ENCODE assay signal across 16 mouse cellular contexts in the genomic region with DNA sequence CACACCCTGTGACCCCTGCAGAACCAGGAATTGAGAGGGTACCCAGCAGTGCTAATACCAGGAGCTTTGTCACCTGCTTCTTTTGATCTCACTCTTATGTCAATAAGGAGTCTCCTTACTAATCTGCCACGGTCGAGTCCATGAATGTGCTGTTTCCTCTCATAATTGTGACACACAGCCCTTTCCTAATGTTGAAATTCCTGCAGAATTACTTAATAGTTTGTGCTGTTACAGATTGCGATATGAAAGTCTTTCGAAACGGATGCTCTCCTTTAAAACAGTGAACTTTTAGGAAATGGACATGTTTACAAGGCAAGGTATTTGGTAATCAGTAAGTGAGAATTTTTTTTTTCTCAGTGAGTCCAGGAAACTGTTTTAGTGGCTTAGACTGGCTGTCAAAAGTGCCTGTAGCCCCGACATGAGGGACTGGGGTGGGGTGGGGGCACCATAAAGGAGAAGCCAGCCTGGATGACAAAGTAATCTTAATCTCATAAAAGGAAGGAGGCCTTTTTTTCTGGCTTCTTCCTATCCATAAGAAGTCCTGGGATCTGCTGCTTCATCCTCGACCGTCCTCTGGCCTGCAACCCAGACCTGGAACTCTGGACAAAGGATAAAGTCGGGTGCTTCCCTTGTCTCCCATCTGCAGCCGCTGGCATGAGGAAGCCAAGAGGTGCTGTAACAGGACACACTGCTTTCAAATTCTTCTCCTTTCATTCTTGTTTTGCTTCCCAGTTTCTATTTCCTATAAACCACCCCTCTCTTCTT.
DNase-seq lines count a peak whose midpoint lies in the region; ATAC-seq and TF ChIP-seq lines count a peak whose summit lies in the region.
"Had no signal": no experiment of that assay in that cellular context is flagged by ENCODE, and none has a peak within 500 bp of the region (broad histone marks: within the 10 kb centered on the region; RNA-seq: fewer than 3 reads in every experiment).

No protein-coding gene starts in this region.

- H3K4me1 ChIP-seq in intestine, embryonic 16.5 days (ENCODE audit: control insufficient read depth, insufficient read depth, low read length) = 0 out of 2 replicates have a peak, but pooled peaks cover 2% of the 10 kb centered on the region
- H3K4me1 ChIP-seq in intestine, postnatal 0 days (replicated peaks; ENCODE audit: control insufficient read depth, insufficient read depth, low read length) = no peaks in the 10 kb centered on the region
- H3K4me1 ChIP-seq in forebrain, embryonic 13.5 days = peaks cover 28% of the 10 kb centered on the region
- H3K4me1 ChIP-seq: neural tube, embryonic 12.5 days had no signal

- H3K79me2 ChIP-seq in macrophage (ENCODE audit: inconsistent target) = no peaks in the 10 kb centered on the region

- no peak overlapping the region for H3K4me3 ChIP-seq in intestine, embryonic 16.5 days (ENCODE audit: low read length)
- no peak overlapping the region for H3K4me3 ChIP-seq in intestine, postnatal 0 days (ENCODE audit: low read depth, low read length)
- H3K4me3 ChIP-seq in macrophage (ENCODE audit: inconsistent target) = no peak overlapping the region
- no peak overlapping the region for H3K4me3 ChIP-seq in forebrain, embryonic 13.5 days
- H3K4me3 ChIP-seq: forebrain, embryonic 10.5 days; kidney, embryonic 15.5 days; midbrain, embryonic 15.5 days; neural tube, embryonic 12.5 days had no signal

- DNase-seq in 416B (ENCODE audit: low read depth) = peak; percentile 85
- DNase-seq in gonadal fat pad, adult 2 months (ENCODE audit: low read depth) = peak; percentile 17
- no peak for DNase-seq in frontal cortex, postnatal 10 days (ENCODE audit: low spot score in 2 of 2)
- DNase-seq: cerebellum, postnatal 14 days; heart, postnatal 36 days; layer of hippocampus, adult 9-11 months had no signal

- ATAC-seq in intestine, embryonic 16.5 days = peak; percentile 31; the same call in 1 of the 2 replicates
- ATAC-seq in intestine, postnatal 0 days = no peak
- no peak for ATAC-seq in forebrain, embryonic 13.5 days
- no peak for ATAC-seq in erythroblast, adult 5-6 weeks (replicated peaks; ENCODE audit: low FRiP score, poor library complexity, severe bottlenecking)
- ATAC-seq: midbrain, embryonic 15.5 days had no signal

- TF ChIP-seq CTCF in intestine, postnatal 0 days (IDR thresholded peaks at IDR 0.05; ENCODE audit: low read depth) = no peak

- H3K9ac ChIP-seq in intestine, embryonic 16.5 days (ENCODE audit: low read depth, low read length) = no peak overlapping the region
- H3K9ac ChIP-seq in intestine, postnatal 0 days (ENCODE audit: low read depth, low read length) = no peak overlapping the region
- no peak overlapping the region for H3K9ac ChIP-seq in forebrain, embryonic 13.5 days
- H3K9ac ChIP-seq: kidney, embryonic 15.5 days; midbrain, embryonic 15.5 days; neural tube, embryonic 12.5 days had no signal

- no peaks in the 10 kb centered on the region for H3K36me3 ChIP-seq in intestine, embryonic 16.5 days (ENCODE audit: control insufficient read depth, insufficient read depth, low read length)
- H3K36me3 ChIP-seq in intestine, postnatal 0 days (ENCODE audit: control insufficient read depth, insufficient read depth) = no peaks in the 10 kb centered on the region
- no peaks in the 10 kb centered on the region for H3K36me3 ChIP-seq in macrophage (ENCODE audit: inconsistent target)
- no peaks in the 10 kb centered on the region for H3K36me3 ChIP-seq in forebrain, embryonic 13.5 days (ENCODE audit: poor library complexity, severe bottlenecking)
- H3K36me3 ChIP-seq: forebrain, embryonic 10.5 days; kidney, embryonic 15.5 days; midbrain, embryonic 15.5 days; neural tube, embryonic 12.5 days had no signal

- no peak overlapping the region for H3K27ac ChIP-seq in intestine, embryonic 16.5 days (ENCODE audit: low read length)
- H3K27ac ChIP-seq in intestine, postnatal 0 days (ENCODE audit: low read depth, low read length) = no peak overlapping the region
- peak overlapping the region; percentile 45 for H3K27ac ChIP-seq in macrophage
- H3K27ac ChIP-seq in forebrain, embryonic 13.5 days = no peak overlapping the region
- H3K27ac ChIP-seq: forebrain, embryonic 10.5 days; kidney, embryonic 15.5 days; midbrain, embryonic 15.5 days; neural tube, embryonic 12.5 days had no signal

- H3K27me3 ChIP-seq in intestine, embryonic 16.5 days (replicated peaks; ENCODE audit: control insufficient read depth, insufficient read depth, low read length) = no peaks in the 10 kb centered on the region
- no peaks in the 10 kb centered on the region for H3K27me3 ChIP-seq in intestine, postnatal 0 days (replicated peaks; ENCODE audit: control insufficient read depth, insufficient read depth, low read length)
- no peaks in the 10 kb centered on the region for H3K27me3 ChIP-seq in forebrain, embryonic 13.5 days
- H3K27me3 ChIP-seq: kidney, embryonic 15.5 days; midbrain, embryonic 15.5 days; neural tube, embryonic 12.5 days had no signal

- H3K9me3 ChIP-seq in intestine, embryonic 16.5 days (ENCODE audit: control insufficient read depth, low read length) = no peaks in the 10 kb centered on the region
- H3K9me3 ChIP-seq in intestine, postnatal 0 days (ENCODE audit: control insufficient read depth) = no peaks in the 10 kb centered on the region
- H3K9me3 ChIP-seq in forebrain, embryonic 13.5 days (replicated peaks) = no peaks in the 10 kb centered on the region
- H3K9me3 ChIP-seq: forebrain, embryonic 10.5 days; kidney, embryonic 15.5 days; midbrain, embryonic 15.5 days; neural tube, embryonic 12.5 days had no signal

- H3K4me2 ChIP-seq in intestine, embryonic 16.5 days (ENCODE audit: low read depth, low read length) = no peak overlapping the region
- H3K4me2 ChIP-seq in intestine, postnatal 0 days (replicated peaks; ENCODE audit: low read depth) = no peak overlapping the region
- no peak overlapping the region for H3K4me2 ChIP-seq in forebrain, embryonic 13.5 days
- H3K4me2 ChIP-seq: heart, embryonic 11.5 days; kidney, embryonic 15.5 days; midbrain, embryonic 15.5 days; neural tube, embryonic 12.5 days had no signal

- 59% methylated on average over 10 of the region's 10 CpGs for WGBS in intestine, embryonic 16.5 days
- WGBS in intestine, postnatal 0 days = 47% methylated on average over 10 of the region's 10 CpGs
- WGBS in macrophage (ENCODE audit: missing documents) = 30% methylated on average over 10 of the region's 10 CpGs
- 70% methylated on average over 10 of the region's 10 CpGs for WGBS in forebrain, embryonic 13.5 days

Comparison
In these comparisons a context has a peak if more than half of its experiments do, and no peak if none do; other contexts are left out.
1. DNase-seq: peak in 416B (single experiment) and gonadal fat pad, adult 2 months (single experiment); none in frontal cortex, postnatal 10 days (0 of 2).